Mouse (Mus musculus): ENCODE results near the gene Nutf2.

The Nutf2 gene

DNA sequence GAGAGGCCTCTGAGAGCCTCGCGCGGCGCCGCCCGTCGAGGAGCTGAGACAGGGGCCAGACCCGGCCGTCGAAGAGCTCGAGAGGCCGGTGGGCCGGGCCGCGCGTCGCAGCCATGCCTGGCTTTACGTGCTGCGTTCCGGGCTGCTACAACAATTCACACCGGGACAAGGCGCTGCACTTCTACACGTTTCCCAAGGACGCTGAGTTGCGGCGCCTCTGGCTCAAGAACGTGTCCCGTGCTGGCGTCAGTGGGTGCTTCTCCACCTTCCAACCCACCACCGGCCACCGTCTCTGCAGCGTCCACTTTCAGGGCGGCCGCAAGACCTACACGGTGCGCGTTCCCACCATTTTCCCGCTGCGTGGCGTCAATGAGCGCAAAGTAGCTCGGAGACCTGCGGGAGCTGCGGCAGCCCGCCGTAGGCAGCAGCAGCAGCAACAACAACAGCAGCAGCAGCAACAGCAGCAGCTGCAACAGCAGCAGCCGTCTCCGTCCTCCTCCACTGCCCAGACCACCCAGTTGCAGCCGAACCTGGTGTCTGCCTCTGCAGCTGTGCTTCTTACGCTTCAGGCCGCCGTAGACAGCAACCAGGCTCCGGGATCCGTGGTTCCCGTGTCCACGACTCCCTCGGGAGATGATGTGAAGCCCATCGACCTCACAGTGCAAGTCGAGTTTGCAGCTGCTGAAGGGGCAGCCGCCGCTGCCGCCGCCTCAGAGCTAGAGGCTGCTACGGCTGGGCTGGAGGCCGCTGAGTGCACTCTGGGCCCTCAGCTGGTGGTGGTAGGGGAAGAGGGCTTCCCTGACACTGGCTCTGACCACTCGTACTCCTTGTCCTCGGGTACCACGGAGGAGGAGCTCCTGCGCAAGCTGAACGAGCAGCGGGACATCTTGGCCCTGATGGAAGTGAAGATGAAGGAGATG, 4.9 kb upstream of the Nutf2 start:
- DNase-seq, result peak; percentile 68 to 70

GRCm38 (mm10) chr8:105856168-105856835, 4.1 kb upstream of the Nutf2 start:
- DNase-seq, result no peak

DNA sequence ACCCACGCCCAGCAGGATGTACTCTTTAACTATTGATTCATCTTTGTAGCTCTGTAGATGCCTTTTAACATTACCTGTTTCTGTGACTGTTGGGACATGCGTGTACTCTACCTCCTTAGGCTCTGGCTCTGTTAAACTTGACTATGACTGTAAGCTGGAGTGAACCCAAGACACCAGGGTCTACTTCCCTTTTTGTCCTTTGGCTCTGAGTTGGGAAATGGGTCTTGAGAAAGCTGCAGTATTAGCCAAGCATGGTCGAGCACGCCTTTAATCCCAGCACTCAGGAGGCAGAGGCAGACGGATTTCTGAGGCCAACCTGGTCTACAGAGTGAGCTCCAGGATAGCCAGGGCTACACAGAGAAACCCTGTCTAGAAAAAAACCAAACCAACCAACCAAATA, 1.9 kb upstream of the Nutf2 start:
- DNase-seq, result no peak

- no peak for DNase-seq
These were observed 1.1 kb upstream of the Nutf2 start for GRCm38 (mm10) chr8:105859314-105859713.

DNA sequence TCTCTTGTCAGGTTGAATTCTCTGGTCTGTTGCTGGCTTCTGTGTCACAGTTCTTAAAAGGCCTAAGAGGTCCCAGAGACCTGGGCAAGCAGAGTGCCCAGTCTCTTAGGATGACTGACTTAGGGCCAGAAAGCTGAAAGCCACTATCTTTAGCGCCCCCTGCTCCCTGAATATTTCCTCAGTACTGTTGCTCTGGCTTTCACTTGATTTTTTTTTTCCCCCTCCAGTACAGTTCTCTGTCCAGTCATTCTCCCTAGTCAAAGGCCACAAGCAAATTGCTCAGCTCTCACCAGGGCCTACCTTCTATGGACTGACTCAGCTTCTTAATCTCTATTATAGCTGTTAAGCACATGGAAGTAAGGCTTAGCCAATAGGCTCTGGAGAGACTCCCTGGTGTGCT, 1.6 kb downstream of the Nutf2 start:
- DNase-seq, result peak in 1 of 2 experiments; percentile 33

DNA sequence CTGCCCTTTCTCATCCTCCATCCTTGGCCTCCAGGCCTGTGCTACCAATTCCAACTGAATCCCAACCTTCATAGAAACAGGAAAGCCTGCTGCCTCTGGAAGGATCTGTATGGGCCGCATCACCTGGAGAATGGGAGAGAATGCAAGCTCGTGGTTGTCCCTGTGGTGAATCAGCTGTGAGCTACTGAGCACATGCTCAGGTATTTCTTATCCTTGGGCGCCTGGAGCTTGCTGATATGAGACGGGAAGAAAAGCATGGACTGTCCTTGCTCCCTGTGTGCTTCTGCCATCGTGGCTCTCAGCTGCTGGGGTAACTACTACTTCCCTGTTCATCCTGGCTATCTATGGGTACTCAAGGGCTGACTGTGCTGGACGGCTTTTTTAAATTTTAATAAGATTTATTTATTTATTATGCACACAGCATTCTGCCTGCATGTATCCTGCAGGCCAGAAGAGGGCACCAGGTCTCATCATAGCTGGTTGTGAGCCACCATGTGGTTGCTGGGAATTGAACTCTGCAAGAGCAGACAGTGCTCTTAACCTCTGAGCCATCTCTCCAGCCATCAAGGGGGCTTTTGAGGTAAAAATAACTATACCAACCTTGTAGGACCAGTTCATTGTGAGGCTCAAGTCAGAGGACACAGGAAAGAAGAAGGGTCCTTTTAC, 6.1 kb downstream of the Nutf2 start:
- DNase-seq, result no peak

GRCm38 (mm10) chr8:105874301-105874700, 13.9 kb downstream of the Nutf2 start:
- peak; percentile 69 to 72 for DNase-seq

GRCm38 (mm10) chr8:105880754-105881520, 20.6 kb downstream of the Nutf2 start, which contains the start of gene Edc4:
Edc4 (plus strand) TSS chr8:105880881.
- DNase-seq, result peak; percentile 91

GRCm38 (mm10) chr8:105889756-105890465, 29.5 kb downstream of the Nutf2 start:
- DNase-seq, result peak; percentile 43 to 46

DNA sequence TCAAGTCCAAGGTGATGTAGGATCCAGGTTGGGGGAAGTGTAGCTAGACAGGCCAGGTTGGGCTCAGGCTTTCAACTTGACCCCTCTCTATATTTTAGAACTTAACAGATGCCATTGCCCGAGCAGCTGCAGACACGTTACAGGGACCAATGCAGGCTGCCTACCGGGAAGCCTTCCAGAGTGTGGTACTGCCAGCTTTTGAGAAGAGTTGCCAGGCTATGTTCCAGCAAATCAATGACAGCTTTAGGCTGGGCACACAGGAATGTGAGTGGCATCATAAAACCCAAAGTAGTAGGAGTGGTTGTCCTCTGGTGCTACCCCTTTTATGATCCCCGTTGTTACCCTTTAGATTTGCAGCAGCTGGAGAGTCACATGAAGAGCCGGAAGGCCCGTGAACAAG, 30.5 kb downstream of the Nutf2 start:
- DNase-seq, result peak in 1 of 2 experiments; percentile 33

GRCm38 (mm10) chr8:105892432-105892831, 32.1 kb downstream of the Nutf2 start:
- DNase-seq, result peak in 1 of 2 experiments; percentile 55

DNA sequence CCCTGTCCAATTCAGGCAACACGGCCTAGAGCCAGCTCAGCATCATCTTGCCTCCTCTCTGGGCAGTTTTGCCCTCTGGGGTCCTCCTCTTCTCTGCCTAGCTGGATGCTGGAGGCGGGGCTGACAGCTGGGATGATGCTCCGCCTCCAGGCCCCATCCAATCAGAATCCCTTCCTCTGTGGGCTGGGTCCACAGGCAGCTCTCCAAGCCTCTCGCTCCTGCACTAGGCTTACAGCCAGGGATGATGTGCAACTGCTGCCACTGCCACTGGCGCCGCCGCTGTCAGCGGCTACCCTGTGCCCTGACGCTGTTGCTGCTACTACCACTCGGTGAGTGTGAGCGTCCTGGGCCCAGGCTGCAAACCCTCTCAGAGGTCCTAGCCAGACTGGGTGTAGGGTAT, 33.0 kb downstream of the Nutf2 start, which contains the start of gene Nrn1l:
Gene Nrn1l (plus strand): TSS at position 229 of the 400 bp plus-strand sequence.
- peak in 1 of 2 experiments; percentile 53 for DNase-seq

- no peak for DNase-seq
These were observed 37.6 kb downstream of the Nutf2 start for GRCm38 (mm10) chr8:105897801-105898480.

DNA sequence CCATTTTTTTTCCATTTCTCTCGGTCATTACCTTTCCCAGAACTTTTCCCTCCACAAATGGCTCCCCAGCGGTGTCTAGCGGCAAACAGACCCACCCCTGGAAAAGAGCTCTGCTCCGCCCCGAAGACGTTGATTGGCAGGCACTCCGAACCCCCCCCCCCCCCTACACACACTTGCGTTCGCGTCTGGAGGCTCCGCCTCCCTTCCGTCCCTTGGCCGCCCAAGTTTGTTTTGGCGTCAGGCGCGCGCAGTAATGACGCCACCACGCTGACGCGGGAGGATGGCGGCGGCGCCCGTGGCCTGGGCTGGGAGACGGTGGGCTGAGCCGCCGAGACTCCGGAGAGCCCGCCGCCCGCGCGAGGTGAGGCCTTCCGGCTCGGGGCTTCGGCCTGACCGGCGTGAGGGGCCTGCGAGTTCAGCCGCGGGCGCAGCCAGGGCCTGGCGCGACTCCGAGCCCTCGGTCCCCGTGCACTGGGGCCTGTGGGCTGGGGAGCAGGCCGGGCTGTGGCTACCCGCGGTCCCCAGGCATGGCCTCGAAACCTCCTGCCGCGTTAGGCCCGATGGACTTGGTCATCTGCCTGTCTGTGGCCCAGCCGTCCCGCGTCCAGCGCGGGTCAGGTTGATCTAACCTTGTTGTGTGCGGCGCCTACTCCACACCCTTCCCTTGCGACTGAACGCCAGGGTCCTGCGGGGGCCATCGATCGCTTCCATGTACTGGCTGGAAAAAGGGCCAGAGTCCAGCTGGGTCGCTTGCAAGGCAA, 40.0 kb downstream of the Nutf2 start, which contains the start of gene Pskh1:
Gene Pskh1 (plus strand): TSS at position 262 of the 761 bp plus-strand sequence.
- DNase-seq, result peak; percentile 96

DNA sequence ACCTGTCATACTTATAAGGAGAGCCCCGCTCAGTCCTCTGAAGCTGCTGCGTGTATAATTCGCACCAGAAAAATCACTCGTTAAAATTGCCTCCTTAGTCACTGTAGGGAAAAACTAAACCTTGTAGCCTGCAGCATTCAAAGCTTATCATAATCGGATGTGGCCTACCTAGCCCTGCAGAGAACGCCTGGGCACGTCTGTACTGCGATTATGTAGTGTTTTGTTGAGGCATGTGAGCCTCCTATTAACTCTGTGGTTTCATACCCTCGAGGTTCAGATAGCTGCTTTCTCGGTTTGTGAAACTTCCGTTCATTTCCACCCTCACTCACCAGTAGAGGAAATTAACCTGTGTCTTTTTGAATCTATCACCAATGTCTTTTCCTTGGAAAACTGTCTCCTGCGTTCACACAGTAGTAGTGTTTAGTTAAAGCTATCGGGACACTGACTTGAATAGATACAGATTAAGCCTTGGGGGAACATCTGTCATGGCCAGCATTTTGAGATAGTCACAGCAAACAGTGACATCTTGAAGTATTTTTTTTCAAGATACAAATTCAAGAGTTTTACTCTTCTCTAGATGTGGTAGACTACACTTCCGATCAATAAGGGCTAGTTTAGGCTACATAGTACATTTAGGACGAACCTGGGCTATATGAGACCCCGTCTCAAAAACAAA, 40.7 kb downstream of the Nutf2 start:
- no peak for DNase-seq

GRCm38 (mm10) chr8:105919390-105919789, 59.0 kb downstream of the Nutf2 start:
- no peak for DNase-seq

DNA sequence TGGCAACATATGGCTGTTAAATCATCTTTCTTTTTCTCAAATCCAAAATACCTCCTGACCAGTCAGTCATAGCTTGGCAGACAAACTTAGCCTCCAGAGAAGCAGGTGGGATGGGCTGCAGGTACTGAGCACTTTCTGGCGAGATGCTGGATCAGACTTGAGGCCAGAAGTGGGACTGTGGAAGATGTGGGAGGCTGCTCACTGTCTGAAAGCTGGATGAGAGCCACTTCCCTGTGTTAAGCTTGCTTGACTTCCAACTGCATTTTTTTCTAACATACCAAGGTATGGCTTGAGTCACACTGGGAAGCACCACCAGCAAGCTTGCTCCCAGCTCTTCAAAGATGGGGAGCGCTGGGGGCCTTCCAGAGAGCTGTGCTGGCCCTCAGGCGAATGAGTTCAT, 64.7 kb downstream of the Nutf2 start:
- DNase-seq, result no peak
